Mouse (Mus musculus) hindbrain, postnatal 0 days (tissue): Measurements from ENCODE around the gene Nacc1. TPM values are rescaled to one million over a fixed set of nuclear protein-coding genes. Genes with fewer than 3 reads are reported as not detected.

Experiments
- ATAC-seq: fragments of 200-750 bp; cut with Nextera tagmentation; 2 replicates; pipeline ENCODE4 v1.8.0; 2017; ENCODE audit warnings: mild to moderate bottlenecking, moderate TSS enrichment, moderate library complexity
- DNase-seq: peaks from one replicate; pipeline ENCODE4 v3.0.0-alpha.2; 2015; ENCODE audit warnings: low spot score
- H3K27ac ChIP-seq: fragments of 300-500 bp; sonication (generic); 2 replicates; pipeline ENCODE4 v1.5.1; 2014; ENCODE audit warnings: mild to moderate bottlenecking
- H3K27me3 ChIP-seq: fragments of 300-500 bp; sonication (generic); 2 replicates; pipeline ENCODE4 v1.6.1; 2014; ENCODE audit warnings: low read length, mixed read lengths; ENCODE audit not compliant: insufficient read depth
- H3K36me3 ChIP-seq: fragments of 300-500 bp; sonication (generic); 2 replicates; pipeline ENCODE4 v1.6.1; 2014; ENCODE audit warnings: low read length, mixed read lengths; ENCODE audit not compliant: insufficient read depth
- H3K4me1 ChIP-seq: fragments of 300-500 bp; sonication (generic); 2 replicates; pipeline ENCODE4 v1.6.1; 2014; ENCODE audit warnings: antibody characterized with exemption, low read length, mixed read lengths; ENCODE audit not compliant: insufficient read depth
- H3K4me2 ChIP-seq: fragments of 300-500 bp; sonication (generic); 2 replicates; pipeline ENCODE4 v1.6.1; 2014; ENCODE audit warnings: low read depth, mild to moderate bottlenecking, low read length, moderate library complexity, mixed read lengths
- H3K4me3 ChIP-seq: fragments of 300-500 bp; sonication (generic); 2 replicates; pipeline ENCODE4 v1.5.1; 2014; ENCODE audit warnings: low read length
- H3K9ac ChIP-seq: fragments of 300-500 bp; sonication (generic); replicated peaks from 2 replicates; pipeline ENCODE4 v1.6.1; 2014; ENCODE audit warnings: mild to moderate bottlenecking, low read length, moderate library complexity, mixed read lengths
- H3K9me3 ChIP-seq: fragments of 300-500 bp; sonication (generic); 2 replicates; pipeline ENCODE4 v1.6.1; 2016; ENCODE audit warnings: low read length, mixed read lengths
- CTCF ChIP-seq: IDR thresholded peaks from 2 replicates; pipeline ENCODE4 v1.5.1; 2016; ENCODE audit warnings: antibody characterized with exemption, control low read depth, low read depth
- WGBS: fragments of 180-500 bp; shearing (Covaris S2); extraction: QIAGEN DNeasy Blood & Tissue Kit; methylation state at CpG from one replicate; pipeline ENCODE4 v1.1.7; 2014; 5-methylcytosine and 5-hydroxymethylcytosine counted together
- polyA plus RNA-seq: library from polyadenylated mRNA; unstranded; fragments of >200 nt; fragmentation: Nextera tagmentation; extraction: Ambion mirVana; gene quantifications from 2 replicates; pipeline ENCODE4 v1.2.1, GENCODE M21; 2015
- total RNA-seq: library from RNA; depleted of rRNA; stranded (reverse); fragments of >200 nt; gene quantifications from 2 replicates; pipeline ENCODE4 v1.2.3, GENCODE M21; 2014

Nacc1 gene
- total and polyA plus RNA-seq, 2 experiments from 2014 or later, result 14.9 to 129 TPM

DNA sequence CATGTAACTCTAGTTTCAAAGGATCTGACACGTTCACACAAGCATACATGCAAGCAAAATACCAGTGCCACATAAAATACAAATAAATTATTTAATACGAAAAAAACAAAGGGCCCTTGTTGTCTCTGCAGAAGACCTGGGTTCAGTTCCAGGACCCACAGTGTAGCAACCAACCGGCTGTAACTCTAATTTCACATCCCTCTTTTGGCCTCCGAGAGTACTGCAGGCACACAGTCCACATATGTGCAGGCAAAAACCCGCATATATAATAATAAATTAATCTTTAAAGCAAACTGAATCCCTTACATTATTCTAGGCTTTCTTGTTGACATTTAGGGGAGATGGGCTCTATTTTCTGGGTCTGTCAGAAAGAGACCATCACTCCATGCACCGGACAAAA, 40.9 kb downstream of the Nacc1 start:
- 52% methylated on average over 6 of the region's 6 CpGs for WGBS
- Histone ChIP-seq H3K27me3 (no peaks in the 10 kb centered on the region), H3K4me1 (0 out of 2 replicates have a peak, but pooled peaks cover 8% of the 10 kb centered on the region), H3K4me2 (peak overlapping the region; percentile 46; the same call in 1 of the 2 replicates), H3K4me3 (no peak overlapping the region), H3K36me3 (no peaks in the 10 kb centered on the region), H3K27ac (no peak overlapping the region), H3K9ac (no peak overlapping the region), H3K9me3 (no peaks in the 10 kb centered on the region)
- peak; percentile 30; the same call in 1 of the 2 replicates for TF ChIP-seq CTCF
- ATAC-seq (0 out of 2 replicates have a peak, but pooled peaks have one; percentile 28), DNase-seq (peak; percentile 22)

DNA sequence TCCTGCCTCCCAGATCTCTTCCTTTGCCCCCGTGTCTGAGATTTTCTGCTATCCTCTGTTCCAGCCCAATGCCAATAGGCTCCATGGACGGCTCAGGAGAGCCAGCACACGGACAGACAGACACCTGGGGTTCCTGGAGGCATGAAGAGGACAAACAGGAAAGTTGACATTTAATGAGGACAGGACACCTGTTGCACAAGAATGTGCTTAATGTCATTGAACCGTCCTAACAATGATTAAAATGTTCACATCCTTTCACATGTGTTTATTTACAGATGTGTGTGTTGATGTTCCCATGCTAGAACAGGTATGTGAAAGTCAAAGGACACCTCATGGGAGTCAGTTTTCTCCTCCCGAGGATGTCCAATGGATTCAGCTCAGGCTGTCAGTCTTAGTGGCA, 44.6 kb downstream of the Nacc1 start:
- Histone ChIP-seq H3K9ac (no peak overlapping the region), H3K27me3 (no peaks in the 10 kb centered on the region), H3K4me3 (no peak overlapping the region), H3K4me2 (no peak overlapping the region), H3K27ac (no peak overlapping the region), H3K36me3 (no peaks in the 10 kb centered on the region), H3K9me3 (no peaks in the 10 kb centered on the region), H3K4me1 (peaks cover 8% of the 10 kb centered on the region; the same call in 1 of the 2 replicates)
- 76% methylated on average over 5 of the region's 5 CpGs for WGBS
- ATAC-seq, result no peak
- DNase-seq, result no peak
- TF ChIP-seq CTCF, result no peak

DNA sequence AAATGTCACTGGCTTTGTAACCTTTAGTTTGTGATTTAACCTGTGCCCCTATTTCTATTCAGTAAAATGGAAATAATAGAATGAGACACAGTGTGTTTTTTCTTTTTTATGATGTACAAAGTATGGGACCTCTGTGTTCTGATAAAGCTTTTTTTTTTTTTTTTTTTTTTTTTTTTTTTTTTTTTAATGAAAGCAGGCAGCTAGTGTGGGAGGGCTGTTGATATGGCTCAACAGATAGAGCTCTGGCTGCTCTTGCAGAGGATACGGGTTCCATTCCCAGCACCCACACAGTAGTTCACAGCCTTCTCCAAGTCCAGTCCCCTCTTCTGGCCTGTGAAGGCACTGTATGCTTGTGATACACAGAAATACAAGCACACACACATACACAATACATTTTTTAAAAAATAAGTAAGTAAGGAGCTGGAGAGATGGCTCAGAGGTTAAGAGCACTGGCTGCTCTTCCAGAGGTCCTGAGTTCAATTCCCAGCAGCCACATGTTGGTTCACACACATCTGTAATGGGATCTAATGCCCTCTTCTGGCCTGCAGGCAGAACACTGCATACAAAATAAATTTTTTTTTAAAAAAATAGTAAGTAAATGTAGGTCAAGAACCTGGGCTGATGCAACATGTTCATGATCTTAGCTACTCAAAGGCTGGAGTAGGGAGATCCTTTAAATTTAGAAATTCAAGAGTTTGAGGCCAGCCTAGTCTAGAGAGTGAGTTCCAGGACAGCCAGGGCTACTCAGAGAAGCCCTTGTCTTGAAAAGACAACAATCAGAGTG, 45.9 kb downstream of the Nacc1 start:
- no peak overlapping the region for H3K9ac ChIP-seq
- DNase-seq (no peak), ATAC-seq (no peak)
- TF ChIP-seq CTCF, result no peak; the same call in 1 of the 2 replicates
- 88% methylated on average over 1 of the region's 1 CpGs for WGBS
- no peak overlapping the region for H3K4me2 ChIP-seq
- no peaks in the 10 kb centered on the region for H3K36me3 ChIP-seq
- no peaks in the 10 kb centered on the region for H3K27me3 ChIP-seq
- H3K9me3 ChIP-seq, result no peaks in the 10 kb centered on the region
- no peak overlapping the region for H3K27ac ChIP-seq
- H3K4me1 ChIP-seq, result peaks cover 2% of the 10 kb centered on the region; the same call in 1 of the 2 replicates
- H3K4me3 ChIP-seq, result no peak overlapping the region

DNA sequence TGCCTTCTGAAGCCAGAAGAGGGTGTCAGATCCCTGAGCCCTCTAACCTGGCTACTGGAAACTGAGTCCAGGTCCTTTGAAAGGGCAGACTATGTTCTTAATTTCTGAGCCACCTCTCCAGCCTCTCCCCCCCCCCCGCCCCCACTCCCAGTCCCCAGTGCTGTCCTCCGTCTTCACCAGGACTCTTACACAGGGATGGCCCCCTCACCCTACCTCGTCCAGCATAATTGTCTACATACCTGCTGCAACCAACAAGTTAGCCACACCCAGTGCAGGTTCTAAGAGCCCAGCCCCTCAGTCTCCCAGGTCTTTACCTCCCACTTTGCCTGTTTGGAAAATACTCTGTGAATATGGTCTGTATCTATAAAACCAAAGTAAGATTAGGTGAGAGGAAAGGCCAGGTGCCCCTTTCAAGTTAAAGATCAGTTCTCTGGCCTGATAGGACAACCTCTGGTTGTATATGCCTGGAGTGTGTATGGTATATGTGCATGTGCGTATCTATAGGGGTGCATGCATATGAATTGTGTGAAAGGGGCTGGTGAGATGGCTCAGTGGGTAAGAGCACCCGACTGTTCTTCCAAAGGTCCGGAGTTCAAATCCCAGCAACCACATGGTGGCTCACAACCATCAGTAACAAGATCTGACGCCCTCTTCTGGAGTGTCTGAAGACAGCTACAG, 46.9 kb downstream of the Nacc1 start:
- no peaks in the 10 kb centered on the region for H3K36me3 ChIP-seq
- no peak for TF ChIP-seq CTCF
- no peak overlapping the region for H3K27ac ChIP-seq
- no peak overlapping the region for H3K9ac ChIP-seq
- no peaks in the 10 kb centered on the region for H3K27me3 ChIP-seq
- 71% methylated on average over 7 of the region's 7 CpGs for WGBS
- DNase-seq (no peak), ATAC-seq (no peak)
- no peak overlapping the region for H3K4me3 ChIP-seq
- H3K4me2 ChIP-seq, result no peak overlapping the region
- H3K4me1 ChIP-seq, result peaks cover 2% of the 10 kb centered on the region; the same call in 1 of the 2 replicates
- H3K9me3 ChIP-seq, result no peaks in the 10 kb centered on the region

DNA sequence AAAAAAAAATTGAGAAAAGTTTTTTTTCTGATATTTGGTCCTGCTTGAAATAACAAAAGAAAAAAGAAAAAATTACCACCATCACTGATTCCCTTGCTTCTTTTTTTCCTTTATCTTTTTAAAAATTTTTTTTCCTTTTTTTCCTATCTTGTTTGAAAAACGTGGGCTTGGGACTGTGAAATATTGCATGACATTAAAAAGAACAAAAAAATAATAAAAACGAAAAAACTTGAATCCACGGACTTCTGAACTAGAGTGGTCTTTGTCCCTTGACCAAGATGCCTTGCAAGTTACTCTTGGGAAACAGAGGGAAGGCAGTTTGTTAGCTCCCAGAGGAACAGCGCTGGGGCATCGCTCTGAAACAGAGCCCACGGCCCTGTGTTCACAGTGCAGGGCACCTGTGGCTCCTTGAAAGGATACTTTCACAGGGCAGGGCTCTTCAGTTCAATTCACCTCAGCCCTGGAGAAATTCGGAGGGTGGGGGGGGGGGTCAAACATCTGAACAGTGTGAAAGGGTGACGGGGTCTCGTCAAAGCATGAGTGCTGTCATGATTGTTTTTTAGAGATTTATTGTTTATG, 47.6 kb downstream of the Nacc1 start:
- Histone ChIP-seq H3K9me3 (no peaks in the 10 kb centered on the region), H3K27me3 (no peaks in the 10 kb centered on the region), H3K4me3 (peak overlapping the region; percentile 43), H3K27ac (no peak overlapping the region), H3K4me2 (peak overlapping the region; percentile 51), H3K36me3 (no peaks in the 10 kb centered on the region), H3K4me1 (peaks cover 2% of the 10 kb centered on the region; the same call in 1 of the 2 replicates), H3K9ac (peak overlapping the region; percentile 38; the same call in 1 of the 2 replicates)
- 24% methylated on average over 9 of the region's 9 CpGs for WGBS
- ATAC-seq (no peak), DNase-seq (no peak)
- no peak for TF ChIP-seq CTCF

DNA sequence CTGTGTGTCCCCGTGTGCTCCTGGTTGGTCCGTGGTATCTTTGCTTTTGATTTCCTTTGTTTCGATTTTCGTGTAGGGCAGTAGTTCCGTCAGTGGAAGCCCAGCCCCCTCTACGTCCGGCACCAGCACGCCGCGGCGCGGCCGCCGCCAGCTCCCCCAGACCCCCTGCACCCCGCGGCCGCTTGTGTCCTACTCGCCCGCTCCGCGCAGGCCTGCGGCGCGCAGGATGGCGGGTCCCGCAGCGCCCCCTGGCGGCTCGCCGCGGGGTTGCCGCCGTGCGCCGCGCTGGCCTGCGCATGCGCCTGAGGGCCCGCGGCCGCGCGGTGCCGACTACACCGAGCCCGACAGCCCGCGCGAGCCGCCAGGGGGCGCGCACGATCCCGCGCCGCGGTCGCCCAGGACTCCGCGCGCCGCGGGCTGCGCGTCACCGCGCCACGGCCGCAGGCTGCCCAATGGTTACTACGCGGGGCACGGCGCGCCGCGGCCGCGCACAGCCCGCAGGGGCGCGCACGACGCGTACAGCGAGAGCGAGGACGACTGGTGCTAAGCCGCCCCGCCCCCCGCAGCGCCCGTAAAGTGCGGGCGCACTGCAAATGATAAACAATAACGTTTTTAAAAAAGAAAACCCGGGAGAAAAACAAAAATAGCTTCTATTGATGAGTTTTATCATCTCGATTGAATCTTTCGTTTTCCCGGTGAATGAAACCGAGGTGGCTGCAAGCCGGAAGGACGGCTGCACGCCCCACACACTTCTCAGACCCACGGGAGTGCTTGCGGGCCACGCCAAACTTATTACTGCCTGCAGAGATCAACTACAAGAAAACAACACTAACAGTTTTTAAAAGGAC, 48.3 kb downstream of the Nacc1 start:
- peak; percentile 93 for ATAC-seq
- Histone ChIP-seq H3K4me3 (peak overlapping the region; percentile 43), H3K36me3 (no peaks in the 10 kb centered on the region), H3K4me1 (peaks cover 7% of the 10 kb centered on the region; the same call in 1 of the 2 replicates), H3K9me3 (no peaks in the 10 kb centered on the region), H3K27me3 (no peaks in the 10 kb centered on the region), H3K4me2 (peak overlapping the region; percentile 78), H3K27ac (peak overlapping the region; percentile 79), H3K9ac (peak overlapping the region; percentile 52)
- no peak; the same call in 1 of the 2 replicates for TF ChIP-seq CTCF
- DNase-seq, result peak; percentile 99
- WGBS, result under 1% methylated on average over 75 of the region's 106 CpGs
